Mouse (Mus musculus) induced T-regulatory cell, adult 2 months (primary cell): ENCODE data around the gene Krcc1.
A peak's percentile ranks its signal among the peaks of the same experiment; 100 is the strongest.

ENCODE experiments used
- DNase-seq: peaks from one replicate; pipeline ENCODE4 v3.0.0-alpha.2; 2012; ENCODE audit warnings: low read depth

The Krcc1 gene

GRCm38 (mm10) chr6:71271389-71272315 is at the start of gene Krcc1:
Gene Krcc1 (plus strand): TSS chr6:71271677.
- peak; percentile 98 for DNase-seq

GRCm38 (mm10) chr6:71224184-71224943 is 47.1 kb upstream of the Krcc1 start:
- no peak for DNase-seq

GRCm38 (mm10) chr6:71226544-71226943 is 44.9 kb upstream of the Krcc1 start:
- DNase-seq, result no peak

GRCm38 (mm10) chr6:71227157-71227770 is 44.2 kb upstream of the Krcc1 start:
- no peak for DNase-seq

GRCm38 (mm10) chr6:71235121-71235520 is 36.4 kb upstream of the Krcc1 start:
- DNase-seq, result no peak

GRCm38 (mm10) chr6:71235944-71236343 is 35.5 kb upstream of the Krcc1 start:
- no peak for DNase-seq

- no peak for DNase-seq
These were observed 35.0 kb upstream of the Krcc1 start for GRCm38 (mm10) chr6:71236506-71236905.

- no peak for DNase-seq
These were observed 34.4 kb upstream of the Krcc1 start for GRCm38 (mm10) chr6:71237031-71237431.

GRCm38 (mm10) chr6:71239069-71239750 is 32.3 kb upstream of the Krcc1 start:
- no peak for DNase-seq

GRCm38 (mm10) chr6:71240831-71241230 is 30.6 kb upstream of the Krcc1 start:
- DNase-seq, result no peak

GRCm38 (mm10) chr6:71242811-71243210 is 28.7 kb upstream of the Krcc1 start:
- DNase-seq, result no peak

- peak; percentile 9 for DNase-seq
These were observed 28.2 kb upstream of the Krcc1 start for GRCm38 (mm10) chr6:71243258-71243657.

- no peak for DNase-seq
These were observed 23.1 kb upstream of the Krcc1 start for GRCm38 (mm10) chr6:71248420-71248819.

- DNase-seq, result no peak
These were observed 21.9 kb upstream of the Krcc1 start for GRCm38 (mm10) chr6:71249615-71250014.

- no peak for DNase-seq
These were observed 20.5 kb upstream of the Krcc1 start for GRCm38 (mm10) chr6:71250951-71251350.

GRCm38 (mm10) chr6:71254456-71254855 is 17.0 kb upstream of the Krcc1 start:
- DNase-seq, result no peak

GRCm38 (mm10) chr6:71256166-71256565 is 15.3 kb upstream of the Krcc1 start:
- DNase-seq, result no peak

- no peak for DNase-seq
These were observed 14.1 kb upstream of the Krcc1 start for GRCm38 (mm10) chr6:71257375-71257774.

- DNase-seq, result no peak
These were observed 12.9 kb upstream of the Krcc1 start for GRCm38 (mm10) chr6:71258562-71258961.

GRCm38 (mm10) chr6:71259166-71259565 is 12.3 kb upstream of the Krcc1 start:
- DNase-seq, result no peak

- DNase-seq, result no peak
These were observed 11.3 kb upstream of the Krcc1 start for GRCm38 (mm10) chr6:71260051-71260640.

GRCm38 (mm10) chr6:71261060-71261459 is 10.4 kb upstream of the Krcc1 start:
- DNase-seq, result no peak
